Mouse (Mus musculus) heart, postnatal 0 days (tissue): Measurements from ENCODE around the gene Fgfr2.

Experiments used
- CTCF ChIP-seq: IDR thresholded peaks from 2 replicates; pipeline ENCODE4 v1.5.1; 2016; ENCODE audit warnings: antibody characterized with exemption, control low read depth, low read depth
- EP300 ChIP-seq: IDR thresholded peaks from 2 replicates; pipeline ENCODE4 v1.6.1; 2016; ENCODE audit warnings: antibody characterized with exemption, low read depth

DNA sequence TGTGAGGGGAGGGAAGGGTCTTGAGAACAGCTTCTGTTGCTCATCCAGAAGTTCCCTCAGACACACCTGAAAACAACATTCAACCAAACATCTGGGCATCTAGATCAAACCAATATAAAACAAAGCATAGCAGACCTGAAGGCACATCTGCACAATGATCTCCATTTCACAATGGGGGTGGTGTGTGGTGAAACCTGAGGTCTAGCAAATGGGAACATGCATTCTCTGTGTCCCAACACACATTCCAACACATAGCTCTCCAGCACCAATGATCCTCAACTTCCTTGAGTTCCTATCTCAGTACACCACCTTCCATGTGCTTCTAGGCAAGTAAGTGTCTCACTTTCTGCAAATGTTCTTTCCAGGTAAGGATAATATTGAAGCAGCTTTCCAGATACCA, 707.3 kb downstream of the Fgfr2 start:
- TF ChIP-seq EP300, result no peak
- TF ChIP-seq CTCF, result no peak
